Mouse (Mus musculus): ENCODE results near the gene Zfp597.

- TF ChIP-seq CTCF (IDR thresholded peaks at IDR 0.05; ENCODE audit: low read depth, low read length), result no peak
- no peak for TF ChIP-seq POLR2A (IDR thresholded peaks at IDR 0.05; ENCODE audit: insufficient read depth, low read length)
These were observed 8.0 kb downstream of the Zfp597 start for GRCm38 (mm10) chr16:3876346-3876745.

All from ES-Bruce4 (cell line).